Mouse (Mus musculus): ENCODE data around the gene Lysmd2. TPM values are rescaled to one million over a fixed set of nuclear protein-coding genes. Genes with fewer than 3 reads are reported as not detected.

The Lysmd2 gene
- total and polyA plus RNA-seq, 2 experiments from 2014 or later = 12.0 to 21.2 TPM

DNA sequence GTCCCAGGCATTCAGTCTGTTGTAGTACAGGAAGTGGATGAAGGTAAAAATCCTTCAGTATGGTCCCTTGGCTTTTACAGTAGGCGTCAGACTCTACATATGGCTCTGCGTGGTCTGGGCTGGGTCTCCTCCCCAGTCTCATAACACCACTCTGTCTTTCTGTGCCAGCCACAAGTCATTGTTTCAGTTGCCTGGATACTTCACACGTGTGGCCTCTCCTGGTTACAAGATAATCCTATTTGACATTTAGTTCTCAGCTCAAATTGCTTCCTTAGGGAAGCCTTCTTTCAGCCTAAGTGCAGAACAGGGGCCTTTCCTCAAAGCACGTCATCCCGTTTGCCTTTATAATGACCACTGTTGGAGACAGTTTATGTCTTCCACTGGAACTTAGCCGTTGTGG, 47.2 kb downstream of the Lysmd2 start:
- no peaks in the 10 kb centered on the region for H3K9me3 ChIP-seq (replicated peaks; ENCODE audit: control insufficient read depth, low read length)
- 0 out of 2 replicates have a peak, but pooled peaks cover 6% of the 10 kb centered on the region for H3K4me1 ChIP-seq (ENCODE audit: control insufficient read depth, insufficient read depth)
- TF ChIP-seq EP300 (IDR thresholded peaks at IDR 0.05; ENCODE audit: low read depth) (no peak), CTCF (IDR thresholded peaks at IDR 0.05; ENCODE audit: low read depth) (no peak)
- H3K9ac ChIP-seq (replicated peaks; ENCODE audit: low read depth, low read length) = no peak overlapping the region
- H3K36me3 ChIP-seq (replicated peaks; ENCODE audit: control insufficient read depth, insufficient read depth, low read length) = no peaks in the 10 kb centered on the region
- no peak overlapping the region for H3K4me2 ChIP-seq (ENCODE audit: low read depth, low read length)
- DNase-seq (ENCODE audit: low spot score) = no peak
- H3K27me3 ChIP-seq (ENCODE audit: control insufficient read depth, insufficient read depth, low read length) = no peaks in the 10 kb centered on the region
- H3K27ac ChIP-seq (ENCODE audit: low read depth) = no peak overlapping the region
- no peak for ATAC-seq (ENCODE audit: insufficient read depth, low read depth)
- no peak overlapping the region for H3K4me3 ChIP-seq (ENCODE audit: low read depth, low read length)
- WGBS = 68% methylated on average over 6 of the region's 6 CpGs

DNA sequence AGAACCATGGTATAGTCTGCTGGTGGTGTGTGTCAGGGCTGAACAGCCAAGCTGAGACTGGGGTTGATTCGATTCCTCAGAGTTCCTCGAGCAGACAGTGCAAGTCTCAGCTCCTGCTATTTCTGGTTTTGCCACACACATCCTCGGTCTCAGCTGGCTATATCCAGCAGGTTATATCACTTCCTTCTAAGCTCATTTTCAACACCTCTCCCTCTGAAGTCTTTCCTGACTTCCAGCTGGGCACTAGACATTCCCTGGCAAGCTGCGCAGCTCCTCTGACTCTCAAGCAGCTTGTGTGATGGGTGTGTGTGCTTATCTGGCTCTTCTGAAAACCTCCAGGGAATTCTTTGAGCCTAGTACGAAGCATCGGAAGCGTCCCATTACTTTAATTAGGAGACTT, 50.7 kb downstream of the Lysmd2 start:
- 0 out of 2 replicates have a peak, but pooled peaks cover 6% of the 10 kb centered on the region for H3K4me1 ChIP-seq (ENCODE audit: control insufficient read depth, insufficient read depth)
- ATAC-seq (ENCODE audit: insufficient read depth, low read depth) (peak; percentile 55), DNase-seq (ENCODE audit: low spot score) (peak; percentile 50)
- H3K9me3 ChIP-seq (replicated peaks; ENCODE audit: control insufficient read depth, low read length) = no peaks in the 10 kb centered on the region
- H3K9ac ChIP-seq (replicated peaks; ENCODE audit: low read depth, low read length) = no peak overlapping the region
- H3K36me3 ChIP-seq (replicated peaks; ENCODE audit: control insufficient read depth, insufficient read depth, low read length) = no peaks in the 10 kb centered on the region
- no peak overlapping the region for H3K27ac ChIP-seq (ENCODE audit: low read depth)
- TF ChIP-seq EP300 (IDR thresholded peaks at IDR 0.05; ENCODE audit: low read depth) = no peak
- TF ChIP-seq CTCF (IDR thresholded peaks at IDR 0.05; ENCODE audit: low read depth) = no peak
- H3K4me3 ChIP-seq (ENCODE audit: low read depth, low read length) = no peak overlapping the region
- no peaks in the 10 kb centered on the region for H3K27me3 ChIP-seq (ENCODE audit: control insufficient read depth, insufficient read depth, low read length)
- 11% methylated on average over 7 of the region's 7 CpGs for WGBS
- H3K4me2 ChIP-seq (ENCODE audit: low read depth, low read length) = no peak overlapping the region

DNA sequence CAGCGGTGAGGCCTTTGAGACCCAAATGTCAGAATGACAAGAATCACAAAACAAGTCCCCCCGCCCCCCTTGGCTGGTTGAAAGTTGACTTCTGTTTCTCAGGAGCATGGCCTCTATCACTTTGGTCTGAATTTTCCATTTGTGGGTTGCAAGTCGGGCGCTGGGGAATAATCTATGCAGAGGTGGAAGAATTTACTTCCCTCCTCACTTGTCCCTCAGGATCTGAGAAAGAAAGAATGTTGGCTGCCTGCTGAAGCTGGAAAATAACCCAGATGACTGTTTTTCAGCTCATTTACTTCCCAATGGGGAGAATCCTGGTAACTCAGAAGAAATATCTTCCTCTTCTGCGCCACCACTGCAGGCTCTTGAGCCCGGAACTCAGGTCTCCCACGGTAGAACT, 52.8 kb downstream of the Lysmd2 start:
- Histone ChIP-seq H3K9ac (replicated peaks; ENCODE audit: low read depth, low read length) (no peak overlapping the region), H3K4me2 (ENCODE audit: low read depth, low read length) (no peak overlapping the region), H3K36me3 (replicated peaks; ENCODE audit: control insufficient read depth, insufficient read depth, low read length) (no peaks in the 10 kb centered on the region), H3K4me3 (ENCODE audit: low read depth, low read length) (no peak overlapping the region), H3K9me3 (replicated peaks; ENCODE audit: control insufficient read depth, low read length) (no peaks in the 10 kb centered on the region), H3K27ac (ENCODE audit: low read depth) (no peak overlapping the region), H3K4me1 (ENCODE audit: control insufficient read depth, insufficient read depth) (0 out of 2 replicates have a peak, but pooled peaks cover 6% of the 10 kb centered on the region), H3K27me3 (ENCODE audit: control insufficient read depth, insufficient read depth, low read length) (no peaks in the 10 kb centered on the region)
- no peak for TF ChIP-seq CTCF (IDR thresholded peaks at IDR 0.05; ENCODE audit: low read depth)
- no peak for TF ChIP-seq EP300 (IDR thresholded peaks at IDR 0.05; ENCODE audit: low read depth)
- DNase-seq (ENCODE audit: low spot score) (no peak), ATAC-seq (ENCODE audit: insufficient read depth, low read depth) (no peak)
- 70% methylated on average over 7 of the region's 7 CpGs for WGBS

DNA sequence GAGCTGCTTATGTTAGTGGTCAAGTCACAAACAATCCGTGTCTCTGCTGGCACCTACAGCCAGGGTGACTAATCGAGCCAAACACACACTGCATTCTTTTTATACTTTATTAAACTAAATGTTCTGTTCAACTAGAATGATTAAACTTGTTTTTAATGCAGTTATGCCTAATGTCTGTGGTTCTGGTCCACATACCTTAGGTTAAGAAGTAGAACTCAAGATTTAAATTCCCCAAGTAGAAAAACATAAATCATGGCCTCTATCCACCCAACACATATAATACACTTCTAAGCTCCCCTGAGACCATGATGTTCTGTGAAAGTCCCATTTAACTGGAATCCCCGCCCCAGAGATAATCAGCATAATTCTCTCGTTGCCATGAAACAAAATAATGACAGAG, 54.1 kb downstream of the Lysmd2 start:
- no peak overlapping the region for H3K9ac ChIP-seq (replicated peaks; ENCODE audit: low read depth, low read length)

DNA sequence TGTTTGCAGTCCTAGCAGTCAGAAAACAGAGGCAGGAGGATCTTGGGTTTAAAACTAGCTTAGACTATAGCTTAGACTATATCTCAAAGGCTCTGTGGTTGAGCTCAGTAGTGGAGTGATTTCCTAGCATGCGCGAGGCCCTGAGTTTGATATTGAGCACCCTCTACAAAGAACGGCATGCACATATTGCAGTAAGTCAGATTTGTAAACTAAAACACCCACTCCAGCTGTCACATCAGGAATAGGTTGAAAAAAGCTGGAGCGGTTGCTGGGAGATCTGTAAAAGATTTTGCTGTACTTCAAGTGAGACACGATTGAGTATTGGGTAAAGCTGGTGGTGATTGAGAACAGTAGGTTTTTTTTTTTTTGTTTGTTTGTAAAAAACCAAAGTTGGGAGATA, 55.1 kb downstream of the Lysmd2 start:
- Histone ChIP-seq H3K36me3 (replicated peaks; ENCODE audit: control insufficient read depth, insufficient read depth, low read length) (no peaks in the 10 kb centered on the region), H3K4me3 (ENCODE audit: low read depth, low read length) (no peak overlapping the region), H3K9ac (replicated peaks; ENCODE audit: low read depth, low read length) (no peak overlapping the region), H3K27me3 (ENCODE audit: control insufficient read depth, insufficient read depth, low read length) (peaks cover 3% of the 10 kb centered on the region; the same call in 1 of the 2 replicates), H3K27ac (ENCODE audit: low read depth) (no peak overlapping the region), H3K4me2 (ENCODE audit: low read depth, low read length) (no peak overlapping the region), H3K9me3 (replicated peaks; ENCODE audit: control insufficient read depth, low read length) (no peaks in the 10 kb centered on the region), H3K4me1 (ENCODE audit: control insufficient read depth, insufficient read depth) (0 out of 2 replicates have a peak, but pooled peaks cover 9% of the 10 kb centered on the region)
- ATAC-seq (ENCODE audit: insufficient read depth, low read depth) (no peak), DNase-seq (ENCODE audit: low spot score) (no peak)
- TF ChIP-seq EP300 (IDR thresholded peaks at IDR 0.05; ENCODE audit: low read depth) (no peak), CTCF (IDR thresholded peaks at IDR 0.05; ENCODE audit: low read depth) (no peak)
- 80% methylated on average over 5 of the region's 5 CpGs for WGBS

More for the DNA sequence above, 54.1 kb downstream of the Lysmd2 start:
- Histone ChIP-seq H3K4me2 (ENCODE audit: low read depth, low read length) (no peak overlapping the region), H3K9me3 (replicated peaks; ENCODE audit: control insufficient read depth, low read length) (no peaks in the 10 kb centered on the region), H3K27ac (ENCODE audit: low read depth) (no peak overlapping the region), H3K4me3 (ENCODE audit: low read depth, low read length) (no peak overlapping the region), H3K4me1 (ENCODE audit: control insufficient read depth, insufficient read depth) (0 out of 2 replicates have a peak, but pooled peaks cover 9% of the 10 kb centered on the region), H3K27me3 (ENCODE audit: control insufficient read depth, insufficient read depth, low read length) (peaks cover 3% of the 10 kb centered on the region; the same call in 1 of the 2 replicates), H3K36me3 (replicated peaks; ENCODE audit: control insufficient read depth, insufficient read depth, low read length) (no peaks in the 10 kb centered on the region)
- WGBS = 54% methylated on average over 4 of the region's 4 CpGs
- ATAC-seq (ENCODE audit: insufficient read depth, low read depth) (no peak), DNase-seq (ENCODE audit: low spot score) (no peak)
- no peak for TF ChIP-seq EP300 (IDR thresholded peaks at IDR 0.05; ENCODE audit: low read depth)
- no peak for TF ChIP-seq CTCF (IDR thresholded peaks at IDR 0.05; ENCODE audit: low read depth)

Measured in heart, postnatal 0 days (tissue).